Mouse (Mus musculus) cerebellum, adult 2 months (tissue): ENCODE measurements around the gene Hjurp.

Experiments used
- CTCF ChIP-seq: fragments of 200-500 bp; IDR thresholded peaks from 2 replicates; pipeline ENCODE4 v1.5.1; 2011; ENCODE audit warnings: low read depth, mild to moderate bottlenecking, control low read depth, low read length, moderate library complexity, borderline replicate concordance; ENCODE audit not compliant: insufficient read depth
- POLR2A ChIP-seq: fragments of 200-500 bp; IDR thresholded peaks from 2 replicates; pipeline ENCODE4 v1.6.1; 2011; ENCODE audit warnings: low read length, control low read depth, borderline replicate concordance; ENCODE audit not compliant: insufficient read depth

GRCm38 (mm10) chr1:88272851-88273250 is 4.6 kb downstream of the Hjurp start:
- TF ChIP-seq CTCF: no peak
- no peak for TF ChIP-seq POLR2A
